Mouse (Mus musculus) monocyte, adult 59 days (primary cell): ENCODE data around the gene Lrcol1. TPM values are rescaled to one million over a fixed set of nuclear protein-coding genes. Genes with fewer than 3 reads are reported as not detected.

ENCODE experiments used
- total RNA-seq, 2 experiments: library from RNA; stranded (reverse); gene quantifications; one replicate each; pipeline ENCODE4 v1.2.4; 2023

The Lrcol1 gene
- not detected for total RNA-seq

GRCm38 (mm10) chr5:110344524-110344923 is at the start of gene Lrcol1:
Gene Lrcol1 (plus strand): TSS chr5:110344730.

DNA sequence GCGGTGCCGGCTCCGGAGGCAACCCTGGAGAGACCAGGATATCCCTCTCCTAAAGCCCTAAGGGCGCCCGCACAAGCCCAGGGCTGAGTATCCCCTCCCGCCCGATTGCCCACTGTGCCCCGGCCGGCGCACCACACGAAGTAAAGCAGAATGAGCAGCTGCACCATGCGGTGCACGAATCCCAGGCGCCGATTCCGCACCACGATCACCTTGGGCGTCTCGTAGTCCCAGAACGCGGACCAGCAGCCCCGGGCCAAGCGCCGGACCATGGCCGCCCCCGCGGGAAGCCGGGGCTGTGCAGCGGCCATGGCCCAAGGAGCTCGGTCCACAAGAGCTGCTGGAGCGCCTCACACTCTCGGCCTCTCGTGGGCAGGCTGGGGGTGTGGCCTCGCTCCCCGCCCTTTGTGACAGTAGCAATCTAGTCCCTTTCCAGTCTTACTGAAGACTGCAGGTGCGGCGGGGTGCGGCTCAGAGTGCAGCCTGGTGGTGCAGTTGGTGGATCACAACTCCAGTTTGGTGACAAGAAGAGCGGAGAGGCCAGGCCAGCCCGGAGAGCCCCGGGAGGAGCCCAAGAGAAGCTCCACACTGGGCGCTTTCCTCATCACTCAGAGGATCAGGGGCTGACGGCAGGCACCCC is 1.8 kb upstream of the Lrcol1 start, which contains the start of gene P2rx2:
P2rx2 (minus strand) TSS at position 565 of the 637 bp plus-strand sequence.

Other genes with a start within 250 kb of the Lrcol1 start
- not detected for gene Plcxd1, start 244.8 kb upstream of the Lrcol1 start, total RNA-seq
- gene Gtpbp6, start 236.5 kb upstream of the Lrcol1 start, total RNA-seq, result 10 to 100 TPM; 74.3 to 98.1 TPM
- gene Zfp605, start 234.6 kb upstream of the Lrcol1 start, total RNA-seq, result 1 to 10 TPM; 3.7 to 4.8 TPM
- gene Chfr, start 208.9 kb upstream of the Lrcol1 start, total RNA-seq, result 10 to 100 TPM; 78.7 to 86.6 TPM
- 10 to 100 TPM; 28.4 to 29.5 TPM for gene Golga3, start 168.0 kb upstream of the Lrcol1 start, total RNA-seq
- gene Ankle2, start 113.7 kb upstream of the Lrcol1 start, total RNA-seq, result 10 to 100 TPM; 81.2 to 94.6 TPM
- gene Pgam5, start 74.8 kb upstream of the Lrcol1 start, total RNA-seq, result 10 to 100 TPM; 18.4 to 22.0 TPM
- under 1 TPM in 1 of 2 experiments, not detected in 1; 0.81 TPM for gene Pxmp2, start 58.5 kb upstream of the Lrcol1 start, total RNA-seq
- gene Pole, start 58.4 kb upstream of the Lrcol1 start, total RNA-seq, result 1 to 10 TPM in 1 of 2 experiments, under 1 TPM in 1; 0.84 to 1.1 TPM
- gene P2rx2, start 1.5 kb upstream of the Lrcol1 start, total RNA-seq, result not detected
- 100 to 1,000 TPM in 1 of 2 experiments, 10 to 100 TPM in 1; 97.6 to 110 TPM for gene Fbrsl1, start 103.8 kb downstream of the Lrcol1 start, total RNA-seq
- 10 to 100 TPM; 12.8 to 16.2 TPM for gene Galnt9, start 199.6 kb downstream of the Lrcol1 start, total RNA-seq